Mouse (Mus musculus) adrenal gland, adult 2 months (tissue): ENCODE results near the gene Dst. TPM values are rescaled to one million over a fixed set of nuclear protein-coding genes. Genes with fewer than 3 reads are reported as not detected.

Source experiments
- DNase-seq: peaks from one replicate; pipeline ENCODE4 v3.0.0; 2021
- polyA plus RNA-seq: library from polyadenylated mRNA; depleted of rRNA; stranded (reverse); fragments of >200 nt; gene quantifications from 2 replicates; pipeline ENCODE4 v1.2.3, GENCODE M21; 2012
- total RNA-seq, 2 experiments: library from RNA; stranded (reverse); gene quantifications; 2 replicates each; pipeline ENCODE4 v1.2.3; 2021

Dst gene
- total and polyA plus RNA-seq, 3 experiments: 53.3 to 134 (median 125) TPM

DNA sequence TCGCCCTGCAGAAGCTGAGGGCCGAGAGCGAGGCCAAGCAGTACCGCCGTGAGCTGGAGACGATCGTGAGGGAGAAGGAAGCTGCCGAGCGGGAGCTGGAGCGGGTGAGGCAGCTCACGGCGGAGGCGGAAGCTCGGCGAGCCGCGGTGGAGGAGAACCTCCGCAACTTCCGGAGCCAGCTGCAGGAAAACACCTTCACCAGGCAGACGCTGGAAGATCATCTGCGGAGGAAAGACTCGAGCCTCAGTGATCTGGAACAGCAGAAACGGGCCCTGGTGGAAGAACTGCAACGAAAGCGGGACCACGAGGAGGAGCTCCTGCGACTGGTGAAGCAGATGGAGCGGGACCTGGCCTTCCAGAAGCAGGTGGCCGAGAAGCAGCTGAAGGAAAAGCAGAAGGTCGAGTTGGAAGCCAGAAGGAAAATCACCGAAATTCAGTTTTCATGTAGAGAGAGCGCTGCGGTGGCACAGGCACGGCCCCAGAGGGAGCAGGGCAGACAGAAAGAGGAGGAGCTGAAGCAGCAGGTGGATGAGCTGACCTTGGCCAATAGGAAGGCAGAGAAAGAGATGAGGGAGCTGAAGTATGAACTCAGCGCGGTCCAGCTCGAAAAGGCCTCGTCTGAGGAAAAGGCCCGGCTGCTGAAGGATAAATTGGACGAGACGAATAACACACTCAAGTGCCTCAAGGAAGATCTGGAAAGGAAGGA is 270.1 kb downstream of the Dst start:
- no peak for DNase-seq

DNA sequence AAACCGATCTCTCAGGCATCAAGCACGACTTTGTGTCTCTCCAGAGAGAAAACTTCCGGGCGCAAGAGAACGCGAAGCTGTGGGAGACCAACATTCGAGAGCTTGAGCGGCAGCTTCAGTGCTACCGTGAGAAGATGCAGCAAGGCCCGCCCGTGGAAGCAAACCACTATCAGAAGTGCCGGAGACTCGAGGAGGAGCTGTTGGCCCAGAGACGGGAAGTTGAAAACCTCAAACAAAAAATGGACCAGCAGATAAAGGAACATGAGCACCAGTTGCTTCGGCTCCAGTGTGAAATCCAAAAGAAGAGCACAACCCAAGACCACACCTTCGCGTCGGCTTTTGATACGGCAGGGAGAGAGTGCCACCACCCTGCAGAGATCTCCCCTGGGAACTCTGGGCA is 271.7 kb downstream of the Dst start:
- no peak for DNase-seq

DNA sequence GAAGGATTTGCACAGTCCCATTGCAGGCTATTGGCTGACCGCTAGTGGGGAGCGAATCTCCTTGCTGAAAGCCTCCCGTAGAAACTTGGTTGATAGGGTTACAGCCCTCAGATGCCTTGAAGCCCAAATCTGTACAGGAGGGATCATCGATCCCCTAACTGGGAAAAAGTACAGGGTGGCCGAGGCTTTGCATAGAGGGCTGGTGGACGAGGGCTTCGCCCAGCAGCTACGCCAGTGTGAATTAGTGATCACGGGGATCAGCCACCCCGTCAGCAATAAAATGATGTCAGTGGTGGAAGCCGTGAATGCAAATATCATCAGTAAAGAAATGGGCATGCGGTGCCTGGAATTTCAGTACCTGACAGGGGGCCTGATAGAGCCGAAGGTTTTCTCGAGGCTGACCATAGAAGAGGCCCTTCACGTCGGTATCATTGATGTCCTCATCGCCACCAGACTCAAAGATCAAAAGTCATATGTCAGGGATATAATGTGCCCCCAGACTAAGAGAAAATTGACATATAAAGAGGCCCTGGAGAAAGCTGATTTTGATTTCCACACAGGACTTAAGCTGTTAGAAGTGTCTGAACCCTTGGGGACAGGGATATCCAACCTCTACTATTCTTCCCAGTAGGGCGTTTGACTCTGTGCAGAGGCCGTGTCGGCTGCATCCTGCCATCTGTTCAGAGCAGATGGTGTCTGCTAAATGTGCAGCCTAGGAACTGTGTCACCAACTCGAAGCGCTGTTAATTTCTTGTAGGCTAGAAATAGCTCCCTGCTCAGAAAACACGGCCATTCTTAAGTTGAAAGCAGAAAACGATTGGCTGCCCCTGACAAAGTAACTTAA is 274.6 kb downstream of the Dst start:
- DNase-seq: no peak

DNA sequence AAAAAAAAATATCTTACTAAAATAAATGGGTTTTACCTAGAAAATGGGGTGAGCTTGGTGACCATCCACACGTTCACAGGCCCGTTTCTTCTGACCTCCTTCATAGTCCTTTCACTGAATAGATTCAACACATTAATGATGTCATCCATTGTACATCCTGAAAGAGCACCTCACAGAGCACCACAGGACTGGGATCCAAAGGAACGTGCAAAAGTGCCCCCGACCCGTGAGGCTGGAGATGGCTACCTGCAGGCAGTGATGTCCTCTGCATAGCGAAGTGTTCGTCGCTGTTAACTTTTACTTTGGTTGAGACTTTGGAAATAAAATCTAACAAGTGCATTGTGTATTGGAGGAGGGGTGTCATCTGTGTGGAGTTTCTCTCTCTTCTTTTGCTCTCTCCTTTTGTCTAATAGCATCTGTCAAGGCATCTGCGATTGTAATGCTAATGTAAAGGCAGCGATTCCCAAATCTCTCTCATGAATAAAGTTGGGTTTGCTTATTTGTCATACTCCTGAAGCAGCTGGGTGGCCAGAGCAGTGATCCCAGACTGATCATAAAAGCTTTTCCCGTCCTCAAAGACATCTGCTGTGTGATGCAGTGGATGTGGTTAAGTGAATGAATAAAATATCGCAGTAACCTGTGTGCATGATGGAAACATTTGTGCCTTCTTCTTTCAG is 275.4 kb downstream of the Dst start:
- no peak for DNase-seq

DNA sequence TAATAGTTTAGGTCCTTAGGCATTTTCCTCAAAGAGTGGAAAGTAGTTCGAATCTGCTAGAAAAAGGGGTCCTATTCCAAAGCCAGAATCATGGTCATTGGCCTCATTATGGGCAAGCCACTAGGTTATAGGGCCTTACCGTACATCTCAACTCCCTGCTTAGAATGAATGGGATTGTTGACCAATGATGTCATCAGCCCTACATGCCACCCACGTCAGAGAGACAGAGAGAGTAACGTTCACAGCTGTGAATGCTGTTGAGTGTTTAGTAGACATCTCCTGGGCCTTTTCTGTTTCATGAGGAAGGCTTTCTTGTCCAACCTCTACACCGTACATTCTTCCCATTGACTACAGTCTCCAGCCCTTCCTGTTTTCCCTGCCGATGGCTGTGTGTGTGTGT is 276.2 kb downstream of the Dst start:
- DNase-seq: no peak

DNA sequence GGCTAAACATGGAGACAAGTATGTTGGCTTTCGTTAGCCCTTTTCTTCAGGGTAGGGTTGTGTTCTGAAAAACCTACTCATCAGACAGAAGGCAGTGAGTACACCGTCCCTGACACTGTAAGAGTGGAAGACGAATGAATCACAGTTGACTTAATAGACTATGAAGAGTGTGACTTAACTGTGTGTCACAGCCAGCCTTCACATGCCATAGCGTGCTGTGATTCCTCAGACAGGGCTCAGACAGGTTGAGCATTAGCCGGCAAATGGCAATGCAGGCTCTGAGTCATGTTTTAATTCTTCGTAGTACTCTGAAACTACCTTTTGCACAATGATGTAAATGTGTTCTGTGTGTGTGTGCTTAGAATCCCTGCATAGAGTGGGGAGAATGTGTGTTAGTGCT is 278.0 kb downstream of the Dst start:
- peak; percentile 53 for DNase-seq

DNA sequence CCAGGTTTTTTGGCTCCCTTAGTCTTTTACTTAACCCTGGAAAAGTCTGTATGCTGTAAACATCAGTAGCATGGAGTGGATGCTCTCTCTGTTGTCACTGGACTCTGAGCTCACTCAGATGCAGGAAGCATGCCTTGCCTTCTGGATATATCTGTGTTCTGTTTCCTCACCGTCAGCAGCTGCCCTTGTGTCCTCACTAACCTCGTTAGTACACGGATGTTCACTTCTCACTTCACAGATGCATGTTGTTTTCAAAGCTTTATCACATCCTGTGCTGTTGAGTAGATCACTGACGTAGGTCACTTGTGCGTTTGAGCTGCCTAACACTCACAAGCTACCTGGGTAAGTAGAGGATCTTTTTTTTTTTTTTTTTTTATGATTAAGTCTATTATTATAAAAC is 279.5 kb downstream of the Dst start:
- DNase-seq: no peak

DNA sequence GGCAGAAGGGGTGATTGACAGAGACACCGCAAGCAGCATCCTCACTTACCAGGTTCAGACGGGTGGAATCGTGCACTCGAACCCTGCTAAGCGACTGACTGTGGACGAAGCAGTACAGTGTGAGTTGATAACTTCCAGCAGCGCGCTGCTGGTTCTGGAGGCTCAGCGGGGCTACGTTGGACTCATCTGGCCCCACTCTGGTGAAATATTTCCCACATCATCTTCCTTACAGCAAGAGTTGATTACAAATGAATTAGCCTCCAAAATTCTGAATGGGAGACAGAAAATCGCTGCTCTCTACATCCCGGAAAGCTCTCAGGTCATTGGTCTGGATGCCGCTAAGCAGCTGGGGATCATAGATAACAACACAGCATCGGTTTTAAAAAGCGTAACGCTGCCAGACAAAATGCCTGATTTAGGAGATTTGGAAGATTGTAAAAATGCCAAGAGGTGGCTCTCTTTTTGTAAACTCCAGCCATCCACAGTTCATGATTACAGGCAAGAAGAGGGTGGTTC is 280.8 kb downstream of the Dst start:
- DNase-seq: no peak

DNA sequence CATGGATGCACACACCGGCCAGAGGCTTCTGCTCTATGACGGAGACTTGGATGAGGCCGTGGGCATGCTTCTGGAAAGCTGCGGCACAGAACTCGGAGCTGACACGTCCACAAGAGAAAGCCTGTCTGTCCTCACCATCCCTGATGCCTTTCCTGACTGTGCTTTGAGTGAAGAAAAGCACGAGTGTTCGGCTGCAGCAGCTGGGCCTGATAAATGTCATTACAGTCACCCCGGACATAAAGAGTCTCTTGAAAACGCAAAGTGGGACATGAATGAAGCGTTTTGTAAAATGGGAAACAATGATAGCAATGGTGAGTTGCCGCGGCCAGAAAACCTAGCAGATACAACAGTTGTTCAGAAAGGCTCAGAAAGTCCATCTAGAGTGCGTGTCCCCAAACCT is 281.3 kb downstream of the Dst start:
- no peak for DNase-seq

DNA sequence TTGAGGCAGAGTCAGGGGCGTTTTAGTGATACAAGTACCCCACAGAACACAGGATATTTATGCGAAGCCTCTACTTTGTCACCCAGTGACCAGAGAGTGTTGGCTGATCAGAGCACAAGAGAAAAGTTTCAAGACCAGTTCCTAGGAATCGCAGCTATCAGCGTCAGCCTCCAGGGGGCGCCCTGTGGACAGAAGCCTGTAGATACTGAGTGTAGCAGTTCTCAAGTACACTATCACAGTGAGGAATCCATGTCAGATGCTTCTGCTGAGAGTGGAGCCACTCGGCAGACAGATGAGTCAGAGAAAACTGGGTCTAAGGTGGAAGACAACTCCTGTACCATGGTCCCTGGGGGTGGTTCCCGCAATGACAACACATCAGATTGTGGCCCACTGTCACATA is 281.9 kb downstream of the Dst start:
- peak; percentile 32 for DNase-seq

DNA sequence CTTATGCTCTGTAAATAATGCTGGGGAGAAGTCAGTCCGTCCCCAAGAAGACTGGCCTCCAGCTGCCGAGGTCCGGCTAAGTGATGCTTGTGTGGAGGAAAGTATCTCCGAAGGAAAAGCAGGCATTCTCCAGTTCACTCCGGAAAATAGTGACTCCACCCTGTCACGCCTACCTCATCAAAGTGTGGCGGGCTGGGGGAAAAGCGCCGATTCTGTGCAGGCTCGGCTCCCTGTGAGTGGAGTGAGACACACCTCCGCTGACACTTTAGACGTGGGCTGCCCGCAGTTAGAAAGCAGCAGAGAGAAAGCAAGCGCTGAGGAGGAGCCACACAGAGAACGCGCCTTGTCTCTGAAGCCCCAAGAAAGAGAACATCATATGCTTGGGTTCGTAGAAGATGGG is 284.1 kb downstream of the Dst start:
- DNase-seq: no peak

DNA sequence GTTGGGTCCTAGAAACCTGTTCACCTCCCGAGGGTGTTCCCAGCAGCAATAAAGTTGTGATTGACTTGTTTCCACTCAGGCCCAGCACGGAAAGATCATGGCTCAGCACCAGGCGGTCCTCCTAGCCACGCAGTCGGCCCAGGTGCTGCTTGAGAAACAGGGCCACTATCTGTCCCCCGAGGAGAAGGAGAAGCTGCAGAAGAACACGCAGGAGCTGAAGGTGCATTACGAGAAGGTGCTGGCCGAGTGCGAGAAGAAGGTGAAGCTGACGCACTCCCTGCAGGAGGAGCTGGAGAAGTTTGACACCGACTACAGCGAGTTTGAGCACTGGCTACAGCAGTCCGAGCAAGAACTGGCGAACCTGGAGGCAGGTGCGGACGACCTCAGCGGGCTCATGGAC is 292.8 kb downstream of the Dst start:
- DNase-seq: no peak

DNA sequence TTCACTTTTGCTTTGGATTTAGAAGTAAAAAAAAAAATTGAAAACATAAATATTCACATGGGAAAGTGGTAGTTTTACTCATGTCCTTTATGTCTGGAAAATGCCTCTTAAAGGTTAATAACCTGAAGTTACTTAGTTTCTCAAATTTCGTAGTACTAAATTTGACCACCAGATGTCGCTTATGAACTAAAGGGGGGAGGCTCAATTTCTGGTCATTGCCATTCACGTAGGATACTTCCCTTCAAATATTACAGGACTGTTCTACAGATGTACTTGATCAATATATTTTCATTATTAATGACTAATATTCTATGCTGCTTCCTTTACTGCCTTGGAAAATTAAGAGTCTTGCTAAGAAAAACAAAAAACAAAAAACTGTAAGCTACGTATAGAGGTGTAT is 293.5 kb downstream of the Dst start:
- DNase-seq: no peak

DNA sequence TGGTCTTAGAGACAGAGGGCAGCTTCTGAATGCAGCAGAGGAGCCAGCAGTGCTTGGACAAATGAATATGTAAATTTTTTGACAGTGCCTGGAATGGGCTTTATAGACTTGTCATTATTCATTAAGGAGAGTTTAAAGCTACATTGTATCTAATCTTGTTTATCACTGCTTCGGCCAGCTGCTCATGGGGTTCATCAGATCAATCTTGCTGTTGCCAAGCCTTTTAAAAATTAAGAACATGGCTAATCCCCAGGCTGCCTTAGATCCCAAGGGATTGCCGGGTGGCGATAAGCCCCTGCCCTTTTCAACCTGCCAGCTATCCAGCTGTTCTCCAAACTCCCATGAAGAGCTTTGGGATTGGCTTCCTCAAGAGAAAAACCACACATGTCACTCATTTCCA is 303.7 kb downstream of the Dst start:
- DNase-seq: no peak

DNA sequence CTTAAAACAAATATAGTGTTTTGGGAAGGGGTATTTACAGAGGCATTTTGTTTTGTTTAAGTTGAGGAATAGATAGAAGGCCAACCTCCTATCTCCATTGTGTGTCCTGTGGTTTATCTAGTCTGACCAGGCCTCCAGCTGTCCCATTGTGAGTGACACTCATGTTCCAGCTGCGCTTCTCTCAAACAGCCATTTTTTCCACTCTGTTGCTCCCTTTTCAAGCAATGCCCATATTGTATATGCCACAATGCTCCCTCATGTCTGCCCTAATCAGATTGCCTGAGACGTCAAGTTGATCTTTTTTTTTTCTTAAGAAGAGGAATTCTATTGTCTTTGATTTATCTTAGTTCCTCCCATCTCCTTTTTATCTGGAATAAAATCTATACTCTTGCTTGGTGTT is 308.4 kb downstream of the Dst start:
- DNase-seq: no peak

DNA sequence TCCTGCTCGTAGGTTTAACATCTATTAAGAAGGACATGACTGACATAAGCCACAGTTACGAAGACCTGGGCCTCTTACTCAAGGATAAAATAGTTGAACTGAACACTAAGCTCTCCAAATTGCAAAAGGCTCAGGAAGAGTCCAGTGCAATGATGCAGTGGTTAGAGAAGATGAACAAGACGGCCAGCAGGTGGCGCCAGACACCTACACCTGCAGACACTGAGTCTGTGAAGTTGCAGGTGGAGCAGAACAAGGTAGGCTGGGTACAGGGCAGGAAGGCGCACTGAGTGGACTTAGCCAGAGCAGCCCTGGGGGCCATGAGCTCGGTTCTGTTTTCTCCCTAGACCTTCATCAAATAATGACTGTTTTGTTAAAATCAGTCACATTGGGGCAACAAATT is 310.3 kb downstream of the Dst start:
- peak; percentile 73 for DNase-seq

DNA sequence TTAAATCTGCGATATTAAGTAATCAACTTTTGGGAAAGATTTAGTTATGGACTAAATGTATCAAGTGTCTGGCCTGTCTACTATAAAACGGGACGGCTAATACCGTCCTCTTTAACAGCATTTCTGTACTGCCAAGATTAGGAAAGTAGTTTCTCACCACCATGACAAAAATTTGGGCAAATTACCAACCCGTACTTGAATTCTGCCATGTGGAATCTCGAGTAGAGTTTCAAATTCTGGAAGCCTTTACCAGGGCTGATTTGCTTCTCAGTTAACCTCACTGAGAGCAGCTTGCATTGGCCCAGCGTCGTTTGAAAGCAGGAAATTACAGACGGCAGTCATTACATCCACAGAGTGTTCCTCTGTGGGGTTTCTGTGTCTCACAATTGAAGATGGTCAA is 310.8 kb downstream of the Dst start:
- no peak for DNase-seq

DNA sequence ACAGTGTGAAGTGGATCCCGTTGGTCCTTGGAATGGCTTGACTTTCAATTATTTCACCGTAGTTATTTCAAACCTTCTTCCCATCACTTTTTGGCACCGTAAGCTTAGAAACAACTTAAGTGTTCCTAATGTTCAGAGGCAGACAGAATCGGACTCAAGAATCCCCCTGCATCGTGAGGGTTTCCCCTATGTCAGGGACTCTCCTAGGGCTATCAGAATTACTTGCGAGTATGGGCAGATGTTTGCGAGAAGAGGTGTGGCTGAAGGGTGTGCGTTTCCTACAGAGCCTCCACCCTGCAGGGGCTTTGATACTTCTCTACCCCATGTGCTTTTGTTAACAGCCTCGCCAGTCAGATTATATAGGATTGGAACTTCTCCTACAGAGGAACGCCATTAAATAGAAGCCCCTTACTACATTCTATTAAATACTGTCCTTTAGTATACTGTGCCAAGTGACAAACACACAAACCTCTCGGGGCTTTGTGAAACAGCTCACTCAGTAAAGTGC is 312.1 kb downstream of the Dst start:
- no peak for DNase-seq

DNA sequence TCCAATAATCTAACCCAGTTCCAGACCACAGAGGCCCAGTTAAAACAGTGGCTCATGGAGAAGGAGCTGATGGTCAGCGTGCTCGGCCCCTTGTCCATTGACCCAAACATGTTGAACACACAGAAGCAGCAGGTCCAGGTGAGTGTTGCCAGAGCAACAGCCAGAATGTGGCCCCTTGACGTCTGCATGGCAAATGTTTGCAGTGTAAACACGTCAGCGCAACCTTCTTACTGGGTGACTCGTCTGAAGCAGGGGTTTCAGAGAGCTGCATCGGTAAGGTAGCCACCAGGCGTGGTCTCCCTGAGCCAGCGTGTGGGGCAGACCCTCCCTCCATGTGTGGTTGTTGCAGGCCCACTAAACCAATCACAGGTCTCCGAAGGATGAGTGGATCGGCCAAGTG is 315.8 kb downstream of the Dst start:
- no peak for DNase-seq

DNA sequence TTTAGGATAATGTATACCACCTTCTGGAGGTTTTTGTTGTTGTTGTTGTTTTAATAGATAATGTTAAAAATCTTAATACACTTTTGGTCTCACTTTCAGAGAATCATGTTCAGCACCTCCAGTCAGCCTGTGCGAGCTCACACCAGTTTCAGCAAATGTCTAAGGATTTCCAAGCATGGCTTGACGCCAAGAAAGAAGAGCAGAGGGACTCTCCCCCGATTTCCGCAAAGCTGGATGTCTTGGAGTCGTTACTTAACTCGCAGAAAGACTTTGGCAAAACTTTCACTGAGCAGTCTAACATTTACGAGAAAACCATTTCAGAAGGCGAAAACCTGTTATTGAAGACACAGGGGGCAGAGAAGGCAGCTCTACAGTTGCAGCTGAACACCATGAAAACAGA is 319.7 kb downstream of the Dst start:
- DNase-seq: no peak

DNA sequence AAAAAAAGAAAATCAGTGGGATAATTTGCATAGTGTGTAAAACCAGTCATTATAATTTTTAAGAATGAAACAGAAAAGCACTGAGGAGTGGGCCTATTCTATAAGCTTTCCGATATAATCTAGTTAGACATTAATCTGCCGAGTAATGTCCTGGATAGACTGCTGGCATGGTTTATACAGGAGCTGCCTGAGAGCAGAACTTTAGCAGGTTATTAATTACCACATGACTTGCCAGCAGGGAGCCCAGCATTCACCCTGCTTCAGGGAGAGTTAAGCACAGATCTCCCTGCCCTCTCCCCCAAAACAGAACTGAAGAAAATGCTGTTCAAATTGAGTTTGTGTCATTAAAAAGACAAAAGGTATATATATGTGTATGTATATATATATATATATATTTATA is 323.0 kb downstream of the Dst start:
- DNase-seq: no peak

DNA sequence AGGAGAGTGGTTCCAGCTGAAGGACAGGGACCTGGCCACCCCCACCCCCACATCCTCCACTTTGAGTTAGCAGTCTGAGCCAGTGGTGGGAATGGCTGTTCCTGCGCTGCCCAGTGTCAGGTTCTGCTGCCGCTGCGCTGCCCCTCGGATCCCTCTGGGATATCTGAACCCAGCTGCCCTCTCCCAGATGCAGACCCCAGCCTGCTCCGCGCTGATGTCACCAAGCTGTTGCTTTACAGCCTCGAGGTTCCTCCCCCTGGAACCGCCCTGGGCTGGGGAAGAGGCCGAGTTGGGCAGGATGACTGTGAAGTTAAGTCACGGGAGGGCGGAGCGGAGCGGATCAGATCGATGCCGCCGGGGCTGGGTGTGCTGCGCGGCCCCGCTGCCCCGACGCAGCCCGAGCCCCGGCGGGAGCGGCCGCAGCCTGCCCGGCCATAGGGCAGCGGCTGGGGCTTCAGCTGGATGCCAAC is 328.3 kb downstream of the Dst start:
- peak; percentile 93 for DNase-seq

DNA sequence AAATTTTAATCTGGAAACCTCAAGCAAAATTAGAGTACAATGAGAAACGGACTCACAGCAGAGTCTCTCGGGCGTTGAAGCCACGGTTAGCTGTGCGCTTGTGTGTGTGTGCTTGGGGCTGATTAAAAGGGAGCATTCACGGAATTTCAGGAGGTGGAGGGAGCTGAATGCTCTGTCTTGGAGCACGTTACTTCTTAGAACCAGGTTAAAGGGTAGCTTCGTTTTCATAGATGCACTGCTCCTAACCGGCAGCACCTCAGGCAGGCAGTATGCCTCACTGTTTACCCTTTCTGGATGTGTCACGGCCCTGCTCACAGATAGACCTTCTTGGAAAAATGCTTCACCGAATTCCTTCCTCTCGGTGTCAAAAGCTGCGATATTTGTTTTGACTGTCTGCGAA is 329.2 kb downstream of the Dst start:
- DNase-seq: peak; percentile 36
